Mouse (Mus musculus) cerebellum, adult 18-20 months (tissue): ENCODE data around the gene Cracr2b.
A peak's percentile ranks its signal among the peaks of the same experiment; 100 is the strongest.

ENCODE experiments used
- DNase-seq, 2 experiments: peaks; one replicate each; pipeline ENCODE4 v3.0.0; 2021

Cracr2b gene

DNA sequence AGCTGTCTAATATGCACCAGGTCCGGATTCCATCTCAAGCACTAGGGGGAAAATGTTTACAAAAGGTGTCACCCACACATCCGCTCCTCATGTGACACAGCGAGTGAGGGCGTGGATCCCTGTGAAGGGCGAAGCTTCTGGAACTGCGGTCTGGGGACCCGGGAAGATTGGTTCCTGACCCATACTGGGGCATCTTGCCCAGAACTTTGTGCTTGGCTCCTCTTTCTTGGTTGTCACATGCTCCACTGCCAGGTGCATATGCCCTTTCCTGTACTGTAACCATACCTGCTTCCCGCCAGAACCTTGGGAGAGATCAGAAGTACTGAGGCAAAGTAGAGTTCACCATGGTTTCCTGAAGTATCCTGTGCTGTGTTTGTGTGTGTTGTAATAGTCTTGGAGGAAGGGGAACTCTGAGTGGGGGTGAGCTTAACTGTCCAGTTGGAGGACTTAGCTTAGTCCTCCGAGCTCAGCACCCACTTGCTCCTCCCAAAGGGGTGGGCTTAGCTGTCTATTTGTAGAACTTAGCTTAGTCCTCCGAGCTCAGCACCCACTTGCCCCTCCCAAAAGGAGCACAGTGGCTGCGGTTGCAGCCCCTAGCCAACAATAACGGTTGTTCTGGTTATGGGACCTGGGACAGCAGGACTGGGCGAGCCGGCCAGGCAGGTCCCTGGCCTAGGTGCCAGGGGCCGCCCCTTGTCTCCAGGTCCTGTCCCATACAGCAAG, at the start of gene Cracr2b:
Gene Cracr2b, plus strand, starts transcription at position 704 of the 723 bp plus-strand sequence.
- peak; percentile 38 to 48 for DNase-seq

- DNase-seq, result no peak
These were observed 49.2 kb upstream of the Cracr2b start for GRCm38 (mm10) chr7:141411667-141412066.

DNA sequence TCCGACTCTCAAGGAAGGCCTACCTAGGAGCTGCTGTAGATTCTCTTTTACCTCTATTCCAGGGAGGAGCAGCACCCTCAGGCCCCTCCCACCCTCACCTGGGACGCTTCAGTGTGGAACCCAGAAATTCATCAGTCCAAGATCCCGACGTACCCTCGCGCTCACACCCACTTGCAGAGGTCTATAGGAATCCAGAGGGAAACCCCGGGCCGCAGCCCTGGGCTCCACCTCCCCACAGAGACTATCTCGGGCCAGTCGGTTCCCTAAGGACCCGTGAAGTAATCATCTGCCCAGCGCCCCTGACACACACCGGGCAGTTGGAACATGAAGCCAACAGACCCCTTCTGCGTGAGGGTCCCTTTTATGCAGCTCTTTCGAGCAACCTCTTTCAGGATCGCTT, 47.6 kb upstream of the Cracr2b start:
- peak; percentile 40 to 46 for DNase-seq

DNA sequence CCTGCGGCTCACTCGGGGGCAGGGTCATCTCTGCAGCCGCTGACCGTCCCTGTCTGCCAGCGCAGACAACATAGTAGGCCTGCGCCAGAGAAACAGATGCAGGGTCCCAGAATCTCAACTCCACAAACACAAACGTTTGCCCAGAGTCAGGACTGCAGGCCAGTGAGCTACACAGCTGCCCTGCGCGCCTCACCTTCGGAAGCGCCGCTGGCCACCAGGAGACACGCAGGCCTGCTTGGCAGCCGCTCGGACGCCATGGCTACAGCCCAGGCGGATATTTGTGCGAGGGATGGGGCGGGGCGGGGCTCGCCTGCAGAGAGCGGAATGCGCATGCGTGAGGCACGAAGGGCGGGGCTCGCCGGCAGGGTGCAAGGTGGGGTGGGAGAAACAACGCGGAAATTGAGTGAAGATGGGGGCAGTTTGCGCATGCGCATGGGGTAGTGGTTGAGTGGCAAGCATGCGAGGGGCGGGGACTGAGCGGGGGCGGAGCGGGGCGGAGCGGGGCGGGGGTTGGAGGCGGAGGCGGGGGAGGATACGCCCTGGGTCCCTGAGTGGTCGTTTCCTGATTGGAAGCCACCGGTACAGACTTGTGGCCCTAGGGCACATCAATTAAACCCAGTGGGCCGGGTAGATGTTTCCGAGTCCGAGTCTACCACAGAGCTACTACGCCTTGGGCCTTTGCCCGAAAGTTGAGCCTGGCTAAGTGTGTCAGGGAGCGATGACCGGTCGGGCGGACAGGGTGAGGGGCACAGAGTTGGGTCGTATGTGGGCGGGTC, 46.9 kb upstream of the Cracr2b start, which contains the start of gene Gatd1:
Gene Gatd1, minus strand, starts transcription at position 328 of the 776 bp plus-strand sequence.
- DNase-seq, result peak; percentile 99 to 100

GRCm38 (mm10) chr7:141416144-141416841, 44.6 kb upstream of the Cracr2b start:
- peak in 1 of 2 experiments; percentile 5 for DNase-seq

DNA sequence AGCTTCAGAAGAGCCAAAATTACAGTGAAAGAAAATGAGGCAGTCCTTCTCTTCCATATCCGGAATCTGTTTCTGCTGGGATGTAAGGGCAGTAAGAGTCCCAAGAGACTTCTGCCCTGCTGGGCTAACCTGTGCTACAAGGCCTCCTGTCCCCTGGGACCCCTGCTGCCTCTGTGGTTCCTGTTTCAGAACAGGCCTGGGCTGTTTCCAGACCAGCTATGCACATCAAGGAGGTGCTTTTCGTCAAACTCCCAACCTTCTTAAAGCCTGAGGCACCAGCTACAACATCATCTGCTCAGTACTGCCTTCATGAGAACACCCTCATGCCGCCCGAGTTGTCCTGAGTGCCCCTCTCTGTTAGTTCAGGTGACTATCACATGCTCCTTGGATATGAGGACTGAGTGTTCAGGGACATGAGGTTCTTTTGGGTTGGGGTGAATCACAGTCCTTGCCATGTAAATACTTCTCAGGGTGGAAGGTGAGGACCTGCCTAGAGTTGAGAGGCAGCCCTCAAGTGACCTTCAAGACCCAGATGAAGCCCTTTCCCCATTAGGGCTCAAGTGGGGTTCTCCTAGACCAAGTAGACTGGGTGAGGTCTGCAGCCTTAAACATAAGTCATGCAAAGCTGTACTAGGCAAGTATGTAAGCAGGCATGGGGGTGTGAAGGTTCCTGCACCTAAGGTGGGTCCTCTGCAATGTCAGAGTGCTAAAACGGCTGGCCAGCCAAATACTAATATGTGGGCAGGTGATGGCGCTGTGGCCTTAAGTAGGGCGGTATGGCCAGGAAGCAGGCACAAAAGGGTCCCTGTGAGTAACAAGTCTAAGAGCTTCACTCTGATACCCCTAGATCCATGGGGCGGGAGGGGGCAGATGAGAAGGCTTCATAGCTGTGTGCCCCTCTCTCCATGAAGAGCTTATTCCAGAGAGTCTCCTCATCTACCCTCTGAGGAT, 42.9 kb upstream of the Cracr2b start:
- peak in 1 of 2 experiments; percentile 12 for DNase-seq

- DNase-seq, result peak; percentile 59 to 61
These were observed 41.9 kb upstream of the Cracr2b start for GRCm38 (mm10) chr7:141418970-141419369.

DNA sequence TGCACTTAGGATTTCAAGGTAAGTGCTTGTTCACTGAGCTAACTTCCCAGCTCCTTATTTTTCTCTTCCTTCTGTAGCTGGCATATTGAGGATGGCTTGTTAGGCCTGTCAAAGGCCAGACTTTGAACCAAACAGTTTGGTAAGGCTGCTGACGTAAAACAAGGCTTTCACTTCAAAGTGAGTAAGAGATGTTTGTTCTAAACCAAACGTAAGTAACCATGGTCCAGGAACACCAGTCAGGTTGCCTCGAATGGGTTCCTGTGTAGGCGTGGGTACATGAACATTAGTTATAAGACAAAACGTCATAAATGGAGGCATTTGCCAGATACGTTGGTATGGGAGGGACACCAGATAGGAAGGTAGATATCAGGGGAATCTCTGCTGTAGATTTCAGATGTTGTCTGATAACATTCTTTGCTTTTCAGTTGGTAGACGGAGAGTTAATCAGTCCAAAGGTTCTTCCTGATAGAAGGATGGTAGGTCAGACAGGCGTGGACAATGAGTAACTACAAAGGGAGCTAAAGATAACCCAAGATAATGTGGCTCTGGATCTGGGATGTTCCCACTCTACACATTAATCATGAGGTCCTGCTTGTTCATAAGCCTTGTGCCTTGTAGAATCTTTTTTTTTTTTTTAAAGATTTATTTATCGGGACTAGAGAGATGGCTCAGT, 40.7 kb upstream of the Cracr2b start:
- no peak for DNase-seq

DNA sequence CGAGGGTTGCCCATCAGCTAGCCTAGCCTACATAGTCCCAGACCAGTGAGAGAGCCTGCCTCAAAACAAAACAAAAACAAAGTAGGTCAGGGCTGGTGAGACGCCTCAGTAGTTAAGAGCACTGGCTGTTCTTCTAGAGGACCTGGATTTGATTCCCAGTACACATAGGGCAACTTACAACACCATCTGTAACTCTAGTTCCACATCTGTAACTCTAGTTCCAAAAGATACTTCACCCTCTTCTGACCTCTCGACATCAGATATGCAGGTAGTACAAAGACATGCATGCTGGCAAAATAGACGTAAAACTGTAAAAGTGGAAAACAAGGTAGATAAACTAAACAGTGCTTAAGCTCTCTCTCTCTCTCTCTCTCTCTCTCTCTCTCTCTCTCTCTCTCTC, 37.1 kb upstream of the Cracr2b start:
- DNase-seq, result no peak

DNA sequence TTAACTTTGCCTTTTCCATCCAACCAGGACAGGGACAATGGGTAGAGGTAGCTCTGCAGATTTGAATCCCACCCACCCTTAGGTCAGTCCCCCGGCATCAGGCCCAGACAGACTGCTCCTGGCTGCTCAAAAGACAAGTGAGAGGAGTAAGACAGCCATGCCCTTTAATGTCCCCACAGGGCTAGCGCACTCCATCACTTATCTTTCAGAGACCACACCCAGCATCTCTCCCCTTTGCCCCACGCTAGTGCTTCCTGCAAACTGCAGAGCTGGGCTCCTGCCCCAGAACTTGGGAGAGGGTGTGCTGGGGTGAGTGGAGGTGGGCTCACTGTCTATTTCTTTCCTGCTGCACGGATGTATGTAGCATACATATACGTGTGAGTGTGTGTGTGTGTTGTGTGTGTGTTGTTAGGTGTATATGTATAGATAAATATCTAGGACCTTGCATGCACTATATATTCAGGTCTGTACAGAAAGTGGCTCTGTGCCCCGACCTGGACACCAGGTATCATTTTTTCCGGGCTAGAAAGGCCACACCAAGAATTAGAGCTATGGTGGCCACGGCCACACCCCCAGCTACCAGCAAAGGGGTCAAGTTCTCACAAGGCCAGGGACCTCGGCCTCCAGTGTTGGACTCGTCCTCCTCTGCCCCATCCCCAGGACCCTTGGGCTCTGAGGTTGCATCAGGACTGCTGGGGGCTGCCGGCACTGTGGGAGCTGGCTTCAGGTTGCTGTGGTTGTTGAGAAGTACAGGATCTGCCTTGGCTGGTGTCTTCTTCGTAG, 33.8 kb upstream of the Cracr2b start:
- DNase-seq, result peak in 1 of 2 experiments; percentile 24

DNA sequence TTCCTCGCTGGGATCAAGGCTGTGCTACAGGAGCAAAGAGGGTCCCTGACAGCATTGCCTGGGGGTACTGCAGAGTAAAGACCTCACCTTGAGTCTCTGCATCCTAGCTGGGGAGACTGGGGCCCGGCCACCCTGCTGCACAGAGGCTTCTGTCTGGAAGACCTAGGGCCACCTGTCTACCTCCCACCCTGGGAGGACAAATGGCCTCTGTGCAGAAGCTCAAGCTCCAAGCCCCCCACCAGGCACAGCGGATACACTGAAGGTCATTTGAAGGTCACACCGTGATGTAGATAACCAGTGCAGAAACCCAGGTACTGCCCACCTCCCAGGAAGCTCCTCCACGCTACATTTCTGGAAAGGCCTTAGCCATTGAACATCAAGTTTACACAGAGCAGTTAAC, 32.2 kb upstream of the Cracr2b start:
- DNase-seq, result no peak

DNA sequence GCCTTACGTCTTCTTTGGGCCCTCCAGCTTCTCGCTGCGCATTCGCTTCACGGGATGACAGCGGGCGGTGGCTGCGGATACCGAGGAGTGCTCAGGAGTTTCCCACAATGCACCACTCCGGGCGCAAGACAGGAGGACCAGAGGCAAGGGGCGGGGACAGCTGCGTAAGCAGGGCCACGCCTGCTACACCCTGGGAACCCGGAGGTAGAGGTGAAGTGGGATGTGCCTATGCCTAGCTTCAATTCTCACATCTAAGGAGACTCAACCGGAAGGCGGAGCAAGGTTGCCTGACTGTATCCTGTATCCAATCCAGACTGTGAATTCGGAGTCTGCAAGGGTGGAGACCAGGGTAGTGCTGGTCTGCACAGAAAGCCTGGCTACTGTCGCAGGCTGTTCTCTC, 31.6 kb upstream of the Cracr2b start, which contains the start of gene Cend1:
Gene Cend1, minus strand, starts transcription at position 182 of the 400 bp plus-strand sequence.
- DNase-seq, result peak; percentile 92 to 96

DNA sequence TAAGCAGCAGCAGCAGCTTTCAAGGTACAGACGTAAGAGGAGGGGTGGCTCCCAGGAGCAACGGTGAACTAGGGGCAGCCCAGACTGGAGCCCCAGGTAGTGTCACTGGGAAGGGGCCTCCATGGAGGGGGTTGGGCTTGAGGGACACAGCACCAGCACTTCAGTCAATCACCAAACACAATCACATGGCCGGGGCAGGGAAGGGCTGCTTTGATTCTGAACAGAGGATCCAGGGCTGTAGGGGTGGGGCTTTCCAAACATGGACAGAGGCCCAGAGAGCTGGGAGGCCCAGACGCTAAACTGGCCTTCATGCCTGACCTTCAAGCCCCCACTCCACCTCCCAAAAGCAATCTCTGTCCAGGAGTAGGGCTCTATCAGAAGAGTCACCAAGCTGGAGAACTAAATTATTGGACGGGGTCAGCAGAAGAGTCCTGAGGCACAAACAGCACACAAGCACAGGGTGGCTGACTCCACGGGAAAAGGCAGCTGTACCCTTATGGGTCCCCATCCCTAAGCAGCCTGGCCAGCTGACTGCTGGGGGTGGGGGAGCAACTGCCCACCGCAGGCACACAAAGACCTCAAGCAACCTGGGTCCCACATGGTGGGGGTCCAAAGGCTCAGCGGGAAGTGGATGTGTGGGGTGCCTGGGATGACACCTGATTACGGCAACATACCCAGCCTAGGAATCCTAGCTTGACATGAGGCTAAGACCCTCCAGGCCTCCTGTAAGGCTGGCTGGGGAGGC, 30.9 kb upstream of the Cracr2b start:
- peak in 1 of 2 experiments; percentile 44 for DNase-seq

GRCm38 (mm10) chr7:141430585-141431240, 30.2 kb upstream of the Cracr2b start:
- peak in 1 of 2 experiments; percentile 33 for DNase-seq

DNA sequence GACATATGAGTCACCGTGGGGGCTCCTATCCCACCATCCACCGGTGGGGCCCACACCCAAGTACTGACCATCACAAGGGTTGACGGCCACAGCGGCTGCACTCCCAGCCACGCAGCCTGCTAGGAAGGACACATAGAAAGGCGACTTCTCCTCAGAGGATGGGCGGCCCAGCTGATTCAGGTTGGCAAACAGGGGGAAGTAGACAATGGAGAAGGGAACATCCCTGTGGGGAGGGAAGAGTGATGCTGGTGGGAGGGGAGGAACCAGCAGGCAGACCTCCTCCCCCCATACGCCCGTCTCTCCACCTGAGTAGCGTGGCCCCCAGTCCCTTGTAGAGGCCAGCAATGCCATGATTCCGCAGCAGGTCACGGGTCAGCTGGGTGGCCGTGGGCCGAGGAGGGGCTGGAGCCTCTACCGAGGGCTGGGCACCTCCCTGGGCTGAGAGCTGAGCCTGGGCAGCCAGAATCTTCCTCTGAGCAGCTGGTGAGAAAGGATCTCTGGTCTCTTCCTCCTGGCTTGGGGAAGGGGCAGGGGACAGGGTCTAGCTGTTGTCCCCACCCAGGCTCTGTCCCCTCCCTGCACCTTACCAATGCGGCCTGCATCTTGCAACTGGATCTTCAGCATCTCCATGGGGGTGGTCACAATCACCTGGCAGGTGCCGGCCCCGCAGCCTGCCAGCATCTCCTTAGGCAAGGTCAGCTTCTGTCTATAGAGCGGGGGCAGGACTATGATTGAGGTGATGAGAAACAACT, 29.3 kb upstream of the Cracr2b start:
- no peak for DNase-seq

GRCm38 (mm10) chr7:141432186-141432611, 28.7 kb upstream of the Cracr2b start:
- peak; percentile 58 to 68 for DNase-seq

DNA sequence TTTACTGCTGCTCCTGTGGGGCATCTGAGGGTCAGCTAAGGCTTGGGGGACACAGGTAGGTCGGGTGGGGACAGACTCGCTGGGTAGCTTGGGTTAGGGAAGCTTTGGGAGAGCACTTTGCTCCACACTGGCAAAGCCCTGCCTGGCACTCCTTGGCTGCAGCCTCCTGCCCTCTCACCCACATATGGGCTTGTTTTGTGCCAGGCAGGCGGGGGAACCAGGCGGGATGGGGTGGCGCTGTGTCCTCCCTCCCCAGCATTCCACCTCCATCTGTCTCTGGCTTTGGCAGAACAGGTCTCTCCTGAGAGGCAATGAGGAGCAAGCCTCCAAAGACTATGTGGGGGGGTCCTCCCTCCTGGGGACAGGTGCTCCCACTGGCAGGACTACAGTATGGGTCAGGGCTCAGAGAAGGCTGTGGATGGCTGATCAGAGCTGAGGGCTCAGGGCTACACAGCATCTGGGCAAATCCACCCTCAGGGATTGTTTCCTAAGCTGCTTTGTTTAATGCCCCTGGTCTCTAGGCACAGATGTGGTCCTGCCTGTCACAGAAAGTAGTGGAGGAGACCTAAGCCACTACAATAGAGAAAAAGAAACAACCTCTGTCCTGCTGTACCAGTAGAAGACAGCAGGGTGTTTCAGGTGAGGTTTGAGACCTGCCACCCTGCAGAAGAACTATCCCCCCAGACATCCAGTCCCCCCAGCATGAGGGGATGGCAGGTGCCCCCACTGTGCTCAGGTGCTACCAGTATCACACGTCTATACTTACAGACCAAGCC, 28.0 kb upstream of the Cracr2b start:
- DNase-seq, result peak; percentile 93 to 97
